Mouse (Mus musculus) testis, adult 10 weeks (tissue): ENCODE data around the gene Ppp6c. TPM values are rescaled to one million over a fixed set of nuclear protein-coding genes. Genes with fewer than 3 reads are reported as not detected.

Source experiments
- polyA plus RNA-seq: library from polyadenylated mRNA; stranded (reverse); fragments of 350-450 nt; fragmentation: Illumina TruSeq; extraction: RNeasy Lipid Tissue Mini Kit (QIAGEN cat#74804); gene quantifications from one replicate; pipeline ENCODE4 v1.2.3, GENCODE M21; 2014; ENCODE audit warnings: low read depth, low replicate concordance

The Ppp6c gene
- 151 TPM for polyA plus RNA-seq

GRCm38 (mm10) chr2:39226019-39226640 lies at the start of gene Ppp6c:
TSS of gene Ppp6c (minus strand) at chr2:39226451.

GRCm38 (mm10) chr2:39190561-39191056 lies 35.6 kb downstream of the Ppp6c start, which contains the start of gene Scai:
TSS of gene Scai (minus strand) at chr2:39190734.

Other genes with a start within 250 kb of the Ppp6c start
- gene Wdr38, start 229.0 kb downstream of the Ppp6c start, polyA plus RNA-seq = 4.4 TPM
- 272 TPM for gene Arpc5l, start 221.1 kb downstream of the Ppp6c start, polyA plus RNA-seq
- 39.2 TPM for gene Rpl35, start 220.8 kb downstream of the Ppp6c start, polyA plus RNA-seq
- 47.2 TPM for gene Golga1, start 160.9 kb downstream of the Ppp6c start, polyA plus RNA-seq
- 32.0 TPM for gene Scai, start 35.7 kb downstream of the Ppp6c start, polyA plus RNA-seq